Mouse (Mus musculus): ENCODE results near the gene Lce1e. TPM values are rescaled to one million over a fixed set of nuclear protein-coding genes. Genes with fewer than 3 reads are reported as not detected.

Lce1e gene
- not detected in 2 replicates for total RNA-seq (2015)
- not detected in 2 replicates for total RNA-seq (2017)

- ATAC-seq (ENCODE audit: poor library complexity, severe bottlenecking), result no peak
These were observed at the start of gene Lce1e for GRCm38 (mm10) chr3:92708974-92709373. Gene Lce1e, minus strand, starts transcription at chr3:92709074.

DNA sequence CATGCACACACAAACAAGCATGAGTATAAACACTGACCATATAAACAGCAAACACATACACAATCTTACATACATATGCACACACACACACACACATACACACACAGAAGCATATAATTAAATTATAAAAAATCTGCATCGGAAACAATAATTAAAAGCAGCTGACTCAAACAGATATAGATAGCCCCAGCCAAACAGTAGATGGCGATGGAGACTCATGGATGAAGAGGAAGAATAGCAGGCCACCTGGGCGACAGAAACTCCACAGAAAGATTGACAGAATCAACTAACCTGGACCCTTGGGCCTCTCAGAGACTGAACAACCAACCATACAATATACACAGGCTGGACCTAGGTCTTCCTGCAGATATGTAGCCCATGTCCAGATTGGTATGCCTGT lies 44.3 kb upstream of the Lce1e start:
- no peak for ATAC-seq (ENCODE audit: poor library complexity, severe bottlenecking)

- ATAC-seq (ENCODE audit: poor library complexity, severe bottlenecking), result no peak
These were observed 43.4 kb upstream of the Lce1e start, which contains the start of gene Lce1g for GRCm38 (mm10) chr3:92752238-92752637. Gene Lce1g, minus strand, starts transcription at chr3:92752338.

- ATAC-seq (ENCODE audit: poor library complexity, severe bottlenecking), result no peak
These were observed 30.1 kb upstream of the Lce1e start, which contains the start of gene Gm38119 for GRCm38 (mm10) chr3:92738996-92739395. Gene Gm38119, minus strand, starts transcription at chr3:92739096.

- no peak for ATAC-seq (ENCODE audit: poor library complexity, severe bottlenecking)
These were observed 13.8 kb upstream of the Lce1e start for GRCm38 (mm10) chr3:92722631-92723030.

- ATAC-seq (ENCODE audit: poor library complexity, severe bottlenecking), result no peak
These were observed 11.4 kb upstream of the Lce1e start, which contains the start of gene Lce1f for GRCm38 (mm10) chr3:92720250-92720649. Gene Lce1f, minus strand, starts transcription at chr3:92720350.

GRCm38 (mm10) chr3:92715122-92715521 lies 6.2 kb upstream of the Lce1e start:
- ATAC-seq (ENCODE audit: poor library complexity, severe bottlenecking), result no peak

DNA sequence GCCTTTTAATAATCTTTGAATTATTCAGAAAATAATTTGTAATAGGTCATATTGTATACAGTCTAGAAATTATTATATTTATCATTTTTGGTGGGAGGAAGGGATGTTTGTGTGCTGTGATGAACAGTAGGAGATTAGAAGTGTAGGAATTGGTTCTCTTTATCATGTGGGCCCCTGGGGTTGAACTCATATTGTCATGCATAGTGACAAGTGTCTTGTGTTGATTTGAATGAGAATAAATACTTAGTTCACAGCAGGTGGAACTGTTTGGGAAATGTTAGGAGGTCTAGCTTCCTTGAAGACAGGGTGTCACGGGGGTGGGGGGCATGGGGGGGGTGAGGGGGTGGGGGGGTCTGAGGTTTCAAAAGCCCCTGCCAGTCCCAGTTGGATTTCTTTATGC lies 14.3 kb downstream of the Lce1e start:
- ATAC-seq (ENCODE audit: poor library complexity, severe bottlenecking), result no peak

DNA sequence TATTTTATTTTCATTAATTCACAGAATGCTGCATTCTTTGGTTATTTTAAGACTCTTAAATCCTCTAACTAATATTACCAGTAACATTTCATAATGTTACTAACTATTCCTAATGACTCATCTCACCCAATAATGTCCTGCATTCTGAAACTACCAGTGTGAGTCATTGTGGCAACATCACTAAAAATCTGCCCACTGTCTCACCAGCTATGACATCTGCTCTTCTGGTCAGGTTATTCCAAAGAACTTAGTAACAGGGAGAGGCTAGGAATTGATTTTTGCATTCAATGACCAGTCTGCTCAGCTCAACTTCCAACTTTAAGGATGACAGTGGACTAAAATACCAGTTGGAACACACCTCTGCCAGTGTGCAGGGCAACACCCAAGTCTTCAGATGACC lies 17.2 kb downstream of the Lce1e start:
- no peak for ATAC-seq (ENCODE audit: poor library complexity, severe bottlenecking)

- ATAC-seq (ENCODE audit: poor library complexity, severe bottlenecking), result peak; percentile 77
These were observed 19.7 kb downstream of the Lce1e start for GRCm38 (mm10) chr3:92689154-92689553.

DNA sequence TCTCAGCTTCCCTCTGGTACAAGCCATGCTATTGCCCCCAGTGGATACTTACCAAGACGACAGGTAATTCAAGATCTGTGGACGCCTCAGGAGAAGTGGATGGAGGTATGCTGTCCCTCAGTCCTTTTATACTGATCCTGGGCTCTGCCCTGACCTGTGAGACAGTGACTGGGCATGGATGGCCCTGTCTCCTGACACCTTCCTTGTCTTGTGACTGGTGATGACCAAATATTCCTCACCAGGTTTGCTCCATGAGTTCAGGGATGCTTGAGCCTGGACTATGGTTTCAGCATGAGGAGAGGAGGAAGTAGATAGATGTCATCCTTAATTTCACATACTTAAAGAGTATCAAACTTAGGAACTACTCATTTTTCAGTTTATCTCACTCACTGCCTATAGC lies 21.8 kb downstream of the Lce1e start, which contains the start of gene Lce1d:
TSS of gene Lce1d (minus strand) at position 101 of the 400 bp plus-strand sequence.
- ATAC-seq (ENCODE audit: poor library complexity, severe bottlenecking), result no peak

GRCm38 (mm10) chr3:92678947-92679346 lies 29.9 kb downstream of the Lce1e start, which contains the start of gene Lce1c:
Gene Lce1c, plus strand, starts transcription at chr3:92679247.
- ATAC-seq (ENCODE audit: poor library complexity, severe bottlenecking), result no peak

- ATAC-seq (ENCODE audit: poor library complexity, severe bottlenecking), result no peak
These were observed 38.7 kb downstream of the Lce1e start, which contains the start of gene Lce1a2 for GRCm38 (mm10) chr3:92670215-92670614. Gene Lce1a2, minus strand, starts transcription at chr3:92670315.

Other genes with a start within 250 kb of the Lce1e start
- gene Sprr1a, start 223.2 kb downstream of the Lce1e start, total RNA-seq (2015), result not detected in 2 replicates
- not detected in 2 replicates for gene Sprr1a, start 223.2 kb downstream of the Lce1e start, total RNA-seq (2017)
- not detected in 2 replicates for gene Sprr4, start 208.6 kb downstream of the Lce1e start, total RNA-seq (2015)
- not detected in 2 replicates for gene Sprr4, start 208.6 kb downstream of the Lce1e start, total RNA-seq (2017)
- not detected in 2 replicates for gene 2310046K23Rik, start 174.6 kb downstream of the Lce1e start, total RNA-seq (2015)
- not detected in 2 replicates for gene 2310046K23Rik, start 174.6 kb downstream of the Lce1e start, total RNA-seq (2017)
- 0.18 TPM in 1 of 2 replicates, not detected in the other for gene Ivl, start 135.3 kb downstream of the Lce1e start, total RNA-seq (2015)
- not detected in 2 replicates for gene Ivl, start 135.3 kb downstream of the Lce1e start, total RNA-seq (2017)
- gene Smcp, start 120.1 kb downstream of the Lce1e start, total RNA-seq (2015), result not detected in 2 replicates
- gene Smcp, start 120.1 kb downstream of the Lce1e start, total RNA-seq (2017), result not detected in 2 replicates
- gene 2210017I01Rik, start 101.6 kb downstream of the Lce1e start, total RNA-seq (2015), result not detected in 2 replicates
- not detected in 2 replicates for gene 2210017I01Rik, start 101.6 kb downstream of the Lce1e start, total RNA-seq (2017)
- not detected in 2 replicates for gene Lce6a, start 87.4 kb downstream of the Lce1e start, total RNA-seq (2015)
- not detected in 2 replicates for gene Lce6a, start 87.4 kb downstream of the Lce1e start, total RNA-seq (2017)
- gene Lce1a1, start 60.8 kb downstream of the Lce1e start, total RNA-seq (2015), result not detected in 2 replicates
- not detected in 2 replicates for gene Lce1a1, start 60.8 kb downstream of the Lce1e start, total RNA-seq (2017)
- not detected in 2 replicates for gene Lce1b, start 52.1 kb downstream of the Lce1e start, total RNA-seq (2015)
- not detected in 2 replicates for gene Lce1b, start 52.1 kb downstream of the Lce1e start, total RNA-seq (2017)
- gene Lce1a2, start 38.8 kb downstream of the Lce1e start, total RNA-seq (2015), result not detected in 2 replicates
- not detected in 2 replicates for gene Lce1a2, start 38.8 kb downstream of the Lce1e start, total RNA-seq (2017)
- not detected in 2 replicates for gene Lce1c, start 29.8 kb downstream of the Lce1e start, total RNA-seq (2015)
- not detected in 2 replicates for gene Lce1c, start 29.8 kb downstream of the Lce1e start, total RNA-seq (2017)
- gene Lce1d, start 21.9 kb downstream of the Lce1e start, total RNA-seq (2015), result not detected in 2 replicates
- gene Lce1d, start 21.9 kb downstream of the Lce1e start, total RNA-seq (2017), result not detected in 2 replicates
- not detected in 2 replicates for gene Lce1f, start 11.3 kb upstream of the Lce1e start, total RNA-seq (2015)
- gene Lce1f, start 11.3 kb upstream of the Lce1e start, total RNA-seq (2017), result not detected in 2 replicates
- gene Gm38119, start 30.0 kb upstream of the Lce1e start, total RNA-seq (2015), result not detected in 2 replicates
- not detected in 2 replicates for gene Gm38119, start 30.0 kb upstream of the Lce1e start, total RNA-seq (2017)
- not detected in 2 replicates for gene Lce1g, start 43.3 kb upstream of the Lce1e start, total RNA-seq (2015)
- not detected in 2 replicates for gene Lce1g, start 43.3 kb upstream of the Lce1e start, total RNA-seq (2017)
- not detected in 2 replicates for gene Lce1h, start 56.0 kb upstream of the Lce1e start, total RNA-seq (2015)
- gene Lce1h, start 56.0 kb upstream of the Lce1e start, total RNA-seq (2017), result not detected in 2 replicates
- not detected in 2 replicates for gene Lce1i, start 69.8 kb upstream of the Lce1e start, total RNA-seq (2015)
- not detected in 2 replicates for gene Lce1i, start 69.8 kb upstream of the Lce1e start, total RNA-seq (2017)
- gene Lce1j, start 81.4 kb upstream of the Lce1e start, total RNA-seq (2015), result not detected in 2 replicates
- not detected in 2 replicates for gene Lce1j, start 81.4 kb upstream of the Lce1e start, total RNA-seq (2017)
- gene Lce1k, start 98.8 kb upstream of the Lce1e start, total RNA-seq (2015), result not detected in 2 replicates
- not detected in 2 replicates for gene Lce1k, start 98.8 kb upstream of the Lce1e start, total RNA-seq (2017)
- not detected in 2 replicates for gene Kprp, start 118.2 kb upstream of the Lce1e start, total RNA-seq (2015)
- not detected in 2 replicates for gene Kprp, start 118.2 kb upstream of the Lce1e start, total RNA-seq (2017)
- not detected in 2 replicates for gene Lce1l, start 142.2 kb upstream of the Lce1e start, total RNA-seq (2015)
- not detected in 2 replicates for gene Lce1l, start 142.2 kb upstream of the Lce1e start, total RNA-seq (2017)
- not detected in 2 replicates for gene 2310050C09Rik, start 161.1 kb upstream of the Lce1e start, total RNA-seq (2015)
- gene 2310050C09Rik, start 161.1 kb upstream of the Lce1e start, total RNA-seq (2017), result not detected in 2 replicates
- gene Lce3a, start 217.2 kb upstream of the Lce1e start, total RNA-seq (2015), result not detected in 2 replicates
- gene Lce3a, start 217.2 kb upstream of the Lce1e start, total RNA-seq (2017), result not detected in 2 replicates
- gene Lce3b, start 223.9 kb upstream of the Lce1e start, total RNA-seq (2015), result not detected in 2 replicates
- gene Lce3b, start 223.9 kb upstream of the Lce1e start, total RNA-seq (2017), result not detected in 2 replicates
- not detected in 2 replicates for gene Lce3c, start 235.4 kb upstream of the Lce1e start, total RNA-seq (2015)
- not detected in 2 replicates for gene Lce3c, start 235.4 kb upstream of the Lce1e start, total RNA-seq (2017)
- not detected in 2 replicates for gene Lce3d, start 248.3 kb upstream of the Lce1e start, total RNA-seq (2015)
- not detected in 2 replicates for gene Lce3d, start 248.3 kb upstream of the Lce1e start, total RNA-seq (2017)

Data from megakaryocyte, adult 5-6 weeks (primary cell).